Mouse (Mus musculus) left cerebral cortex, adult 8-10 months (tissue): ENCODE measurements around the gene Pcdh15. TPM values are rescaled to one million over a fixed set of nuclear protein-coding genes. Genes with fewer than 3 reads are reported as not detected.

Experiments used
- DNase-seq, 2 experiments: peaks; one replicate each; pipeline ENCODE4 v3.0.0; 2022; ENCODE audit warnings: low spot score in 2 of 2
- total RNA-seq, 4 experiments: library from RNA; stranded (reverse); gene quantifications; 2 replicates each; pipeline ENCODE4 v1.2.4; 2022

Pcdh15 gene
- total RNA-seq, 4 experiments from 2014 or later: 23.8 to 30.6 (median 26.1) TPM

- no peak for DNase-seq
These were observed 1413.2 kb downstream of the Pcdh15 start for GRCm38 (mm10) chr10:74512315-74512714.

- DNase-seq: no peak
These were observed 1414.6 kb downstream of the Pcdh15 start for GRCm38 (mm10) chr10:74513743-74514142.

GRCm38 (mm10) chr10:74538371-74538770, 1439.2 kb downstream of the Pcdh15 start:
- DNase-seq: no peak

GRCm38 (mm10) chr10:74555326-74555725, 1456.2 kb downstream of the Pcdh15 start:
- no peak for DNase-seq

GRCm38 (mm10) chr10:74569603-74570002, 1470.5 kb downstream of the Pcdh15 start:
- DNase-seq: no peak

GRCm38 (mm10) chr10:74579924-74580323, 1480.8 kb downstream of the Pcdh15 start:
- DNase-seq: no peak

- DNase-seq: no peak
These were observed 1492.7 kb downstream of the Pcdh15 start for GRCm38 (mm10) chr10:74591799-74592198.

- no peak for DNase-seq
These were observed 1508.5 kb downstream of the Pcdh15 start for GRCm38 (mm10) chr10:74607683-74608082.

- no peak for DNase-seq
These were observed 1522.7 kb downstream of the Pcdh15 start for GRCm38 (mm10) chr10:74621837-74622236.

GRCm38 (mm10) chr10:74625715-74626114, 1526.6 kb downstream of the Pcdh15 start:
- no peak for DNase-seq

GRCm38 (mm10) chr10:74626596-74626995, 1527.5 kb downstream of the Pcdh15 start:
- no peak for DNase-seq

GRCm38 (mm10) chr10:74631314-74631713, 1532.2 kb downstream of the Pcdh15 start:
- no peak for DNase-seq

GRCm38 (mm10) chr10:74637040-74637439, 1537.9 kb downstream of the Pcdh15 start:
- DNase-seq: no peak

- no peak for DNase-seq
These were observed 1543.0 kb downstream of the Pcdh15 start for GRCm38 (mm10) chr10:74642125-74642524.

GRCm38 (mm10) chr10:74663171-74663570, 1564.0 kb downstream of the Pcdh15 start:
- DNase-seq: no peak

- peak in 1 of 2 experiments; percentile 4 for DNase-seq
These were observed 1580.9 kb downstream of the Pcdh15 start for GRCm38 (mm10) chr10:74680016-74680491.

GRCm38 (mm10) chr10:74680559-74680958, 1581.4 kb downstream of the Pcdh15 start:
- DNase-seq: no peak
